Mouse (Mus musculus): ENCODE measurements around the gene Prkd2. TPM values are rescaled to one million over a fixed set of nuclear protein-coding genes. Genes with fewer than 3 reads are reported as not detected.

Gene Prkd2
- polyA plus RNA-seq, 1 experiment, result 6.5 TPM

DNA sequence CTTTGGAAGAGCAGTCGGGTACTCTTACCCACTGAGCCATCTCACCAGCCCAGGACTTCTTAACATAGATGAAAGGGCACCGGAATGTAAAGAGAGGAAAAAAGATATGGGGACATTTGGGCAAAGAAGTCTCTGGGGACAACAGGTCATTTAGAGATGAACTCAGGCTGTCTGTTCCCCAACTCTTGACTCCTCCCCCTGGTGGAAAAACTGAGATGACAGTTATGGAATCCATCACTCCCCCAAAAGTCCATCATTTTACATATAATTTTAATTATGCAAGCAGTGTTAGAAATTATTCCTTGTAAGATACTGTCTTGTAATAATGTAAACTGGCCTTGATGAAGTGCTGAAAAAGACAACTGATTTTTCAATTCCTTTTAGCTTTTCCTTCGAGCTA lies 35.0 kb downstream of the Prkd2 start:
- no peak for TF ChIP-seq POLR2A (IDR thresholded peaks at IDR 0.05; ENCODE audit: borderline replicate concordance, insufficient read depth, low read length)
- TF ChIP-seq CTCF (IDR thresholded peaks at IDR 0.05; ENCODE audit: borderline replicate concordance, insufficient read depth, low read depth, low read length), result no peak
- Histone ChIP-seq H3K27ac (ENCODE audit: insufficient read depth, low read length) (no peak overlapping the region), H3K27me3 (ENCODE audit: control insufficient read depth, insufficient read depth, low read length) (no peaks in the 10 kb centered on the region), H3K4me1 (ENCODE audit: control insufficient read depth, insufficient read depth, low read length) (peaks cover 8% of the 10 kb centered on the region; the same call in 1 of the 2 replicates), H3K4me3 (replicated peaks; ENCODE audit: insufficient read depth, low read depth, low read length) (no peak overlapping the region)
- 89% methylated on average over 3 of the region's 3 CpGs for WGBS
- no peak for DNase-seq

DNA sequence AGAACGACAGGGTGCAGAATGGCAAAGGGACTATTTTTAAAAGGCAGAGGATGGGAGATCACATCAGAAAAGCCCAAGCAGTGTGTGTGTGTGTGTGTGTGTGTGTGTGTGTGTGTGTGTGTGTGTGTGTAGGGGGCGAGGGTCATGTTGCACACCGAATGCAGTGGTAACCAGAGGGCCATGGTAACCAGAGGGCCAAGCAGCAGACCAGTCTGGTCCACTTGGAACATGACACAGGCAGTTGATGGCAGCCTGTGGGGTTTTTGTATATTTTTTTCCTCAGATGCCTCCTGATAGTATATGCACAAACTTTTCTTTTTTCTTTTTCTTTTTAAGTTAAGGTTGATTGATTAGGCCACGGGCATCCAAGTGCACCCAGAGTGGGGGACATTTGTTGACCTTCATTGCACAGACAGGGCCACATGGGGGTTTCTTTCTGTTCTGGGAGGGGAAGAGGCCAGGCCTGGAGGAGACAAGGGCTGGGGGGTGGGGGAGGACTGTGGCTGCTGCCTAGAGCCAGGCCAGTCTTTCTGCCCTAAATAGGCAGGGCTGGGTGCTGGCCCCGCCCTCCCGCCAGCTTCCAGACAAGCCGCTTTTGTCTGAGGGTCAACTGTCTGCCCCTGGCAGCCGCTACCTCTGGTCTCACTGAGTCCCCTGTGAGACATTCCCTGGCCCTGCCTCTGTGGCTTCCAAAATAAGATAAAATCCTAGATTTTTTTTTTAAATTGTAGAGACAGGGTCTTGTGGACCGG lies 37.3 kb downstream of the Prkd2 start:
- no peak for DNase-seq
- Histone ChIP-seq H3K27me3 (ENCODE audit: control insufficient read depth, insufficient read depth, low read length) (no peaks in the 10 kb centered on the region), H3K4me3 (replicated peaks; ENCODE audit: insufficient read depth, low read depth, low read length) (no peak overlapping the region), H3K4me1 (ENCODE audit: control insufficient read depth, insufficient read depth, low read length) (peaks cover 8% of the 10 kb centered on the region; the same call in 1 of the 2 replicates), H3K27ac (ENCODE audit: insufficient read depth, low read length) (0 out of 2 replicates have a peak overlapping the region, but pooled peaks have one; percentile 4)
- no peak for TF ChIP-seq CTCF (IDR thresholded peaks at IDR 0.05; ENCODE audit: borderline replicate concordance, insufficient read depth, low read depth, low read length)
- TF ChIP-seq POLR2A (IDR thresholded peaks at IDR 0.05; ENCODE audit: borderline replicate concordance, insufficient read depth, low read length), result no peak
- WGBS, result 55% methylated on average over 9 of the region's 9 CpGs

GRCm38 (mm10) chr7:16880615-16881014 lies 37.9 kb downstream of the Prkd2 start:
- H3K4me3 ChIP-seq (replicated peaks; ENCODE audit: insufficient read depth, low read depth, low read length), result no peak overlapping the region
- 0 out of 2 replicates have a peak overlapping the region, but pooled peaks have one; percentile 4 for H3K27ac ChIP-seq (ENCODE audit: insufficient read depth, low read length)
- H3K4me1 ChIP-seq (ENCODE audit: control insufficient read depth, insufficient read depth, low read length), result peaks cover 8% of the 10 kb centered on the region; the same call in 1 of the 2 replicates
- no peaks in the 10 kb centered on the region for H3K27me3 ChIP-seq (ENCODE audit: control insufficient read depth, insufficient read depth, low read length)
- 54% methylated on average over 5 of the region's 5 CpGs for WGBS
- no peak for TF ChIP-seq CTCF (IDR thresholded peaks at IDR 0.05; ENCODE audit: borderline replicate concordance, insufficient read depth, low read depth, low read length)
- no peak for TF ChIP-seq POLR2A (IDR thresholded peaks at IDR 0.05; ENCODE audit: borderline replicate concordance, insufficient read depth, low read length)
- no peak for DNase-seq

GRCm38 (mm10) chr7:16883162-16883561 lies 40.5 kb downstream of the Prkd2 start:
- H3K27ac ChIP-seq (ENCODE audit: insufficient read depth, low read length), result no peak overlapping the region
- no peaks in the 10 kb centered on the region for H3K4me1 ChIP-seq (ENCODE audit: control insufficient read depth, insufficient read depth, low read length)
- TF ChIP-seq CTCF (IDR thresholded peaks at IDR 0.05; ENCODE audit: borderline replicate concordance, insufficient read depth, low read depth, low read length), result no peak
- TF ChIP-seq POLR2A (IDR thresholded peaks at IDR 0.05; ENCODE audit: borderline replicate concordance, insufficient read depth, low read length), result no peak
- DNase-seq, result no peak
- H3K4me3 ChIP-seq (replicated peaks; ENCODE audit: insufficient read depth, low read depth, low read length), result no peak overlapping the region
- no peaks in the 10 kb centered on the region for H3K27me3 ChIP-seq (ENCODE audit: control insufficient read depth, insufficient read depth, low read length)
- WGBS, result 88% methylated on average over 6 of the region's 6 CpGs

GRCm38 (mm10) chr7:16884334-16884733 lies 41.6 kb downstream of the Prkd2 start:
- Histone ChIP-seq H3K4me1 (ENCODE audit: control insufficient read depth, insufficient read depth, low read length) (no peaks in the 10 kb centered on the region), H3K4me3 (replicated peaks; ENCODE audit: insufficient read depth, low read depth, low read length) (no peak overlapping the region), H3K27me3 (ENCODE audit: control insufficient read depth, insufficient read depth, low read length) (no peaks in the 10 kb centered on the region), H3K27ac (ENCODE audit: insufficient read depth, low read length) (no peak overlapping the region)
- no peak for DNase-seq
- WGBS, result 86% methylated on average over 4 of the region's 4 CpGs
- TF ChIP-seq POLR2A (IDR thresholded peaks at IDR 0.05; ENCODE audit: borderline replicate concordance, insufficient read depth, low read length), result no peak
- TF ChIP-seq CTCF (IDR thresholded peaks at IDR 0.05; ENCODE audit: borderline replicate concordance, insufficient read depth, low read depth, low read length), result no peak

- H3K4me1 ChIP-seq (ENCODE audit: control insufficient read depth, insufficient read depth, low read length), result no peaks in the 10 kb centered on the region
- H3K27me3 ChIP-seq (ENCODE audit: control insufficient read depth, insufficient read depth, low read length), result no peaks in the 10 kb centered on the region
- no peak for TF ChIP-seq POLR2A (IDR thresholded peaks at IDR 0.05; ENCODE audit: borderline replicate concordance, insufficient read depth, low read length)
- no peak for TF ChIP-seq CTCF (IDR thresholded peaks at IDR 0.05; ENCODE audit: borderline replicate concordance, insufficient read depth, low read depth, low read length)
- H3K4me3 ChIP-seq (replicated peaks; ENCODE audit: insufficient read depth, low read depth, low read length), result no peak overlapping the region
- no peak overlapping the region for H3K27ac ChIP-seq (ENCODE audit: insufficient read depth, low read length)
- no peak for DNase-seq
- 51% methylated on average over 95 of the region's 95 CpGs for WGBS
Measured at GRCm38 (mm10) chr7:16885271-16885776, 42.6 kb downstream of the Prkd2 start.

DNA sequence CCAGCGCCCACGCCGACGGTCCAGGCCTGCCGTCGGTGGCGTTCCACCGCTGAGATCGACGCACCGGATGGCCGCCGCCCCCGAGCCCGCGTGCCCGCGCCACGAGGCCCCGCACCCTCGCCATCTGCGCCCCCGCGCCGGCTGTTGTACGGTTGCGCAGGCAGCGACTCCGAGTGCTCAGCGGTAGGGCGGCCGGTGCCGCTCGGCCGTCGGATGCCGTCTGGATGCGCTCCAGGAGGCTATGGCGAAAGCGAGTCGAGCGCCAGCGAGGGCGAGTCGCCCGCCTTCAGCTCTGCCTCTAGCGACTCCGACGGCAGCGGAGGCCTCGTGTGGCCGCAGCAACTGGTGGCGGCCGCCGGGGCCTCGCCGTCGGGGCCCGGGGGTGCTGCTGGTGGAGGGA lies 43.2 kb downstream of the Prkd2 start:
- Histone ChIP-seq H3K27me3 (ENCODE audit: control insufficient read depth, insufficient read depth, low read length) (no peaks in the 10 kb centered on the region), H3K4me3 (replicated peaks; ENCODE audit: insufficient read depth, low read depth, low read length) (no peak overlapping the region), H3K27ac (ENCODE audit: insufficient read depth, low read length) (no peak overlapping the region), H3K4me1 (ENCODE audit: control insufficient read depth, insufficient read depth, low read length) (no peaks in the 10 kb centered on the region)
- WGBS, result 56% methylated on average over 59 of the region's 59 CpGs
- TF ChIP-seq CTCF (IDR thresholded peaks at IDR 0.05; ENCODE audit: borderline replicate concordance, insufficient read depth, low read depth, low read length) (no peak), POLR2A (IDR thresholded peaks at IDR 0.05; ENCODE audit: borderline replicate concordance, insufficient read depth, low read length) (no peak)
- no peak for DNase-seq

- Histone ChIP-seq H3K4me1 (ENCODE audit: control insufficient read depth, insufficient read depth, low read length) (peaks cover 3% of the 10 kb centered on the region; the same call in 1 of the 2 replicates), H3K27me3 (ENCODE audit: control insufficient read depth, insufficient read depth, low read length) (no peaks in the 10 kb centered on the region), H3K4me3 (replicated peaks; ENCODE audit: insufficient read depth, low read depth, low read length) (no peak overlapping the region), H3K27ac (ENCODE audit: insufficient read depth, low read length) (no peak overlapping the region)
- WGBS, result 39% methylated on average over 6 of the region's 6 CpGs
- no peak for TF ChIP-seq CTCF (IDR thresholded peaks at IDR 0.05; ENCODE audit: borderline replicate concordance, insufficient read depth, low read depth, low read length)
- no peak for TF ChIP-seq POLR2A (IDR thresholded peaks at IDR 0.05; ENCODE audit: borderline replicate concordance, insufficient read depth, low read length)
- no peak for DNase-seq
Measured at GRCm38 (mm10) chr7:16890536-16890935, 47.8 kb downstream of the Prkd2 start.

Data from cerebellum, adult 2 months (tissue).